Mouse (Mus musculus): ENCODE data around the gene Hist1h1e.
A peak's percentile ranks its signal among the peaks of the same experiment; 100 is the strongest.
"Not testable (repeated sequence)": the region's sequence is repeated elsewhere in the genome, so short reads cannot be mapped to it uniquely, and the experiment has no call there.

The Hist1h1e gene

DNA sequence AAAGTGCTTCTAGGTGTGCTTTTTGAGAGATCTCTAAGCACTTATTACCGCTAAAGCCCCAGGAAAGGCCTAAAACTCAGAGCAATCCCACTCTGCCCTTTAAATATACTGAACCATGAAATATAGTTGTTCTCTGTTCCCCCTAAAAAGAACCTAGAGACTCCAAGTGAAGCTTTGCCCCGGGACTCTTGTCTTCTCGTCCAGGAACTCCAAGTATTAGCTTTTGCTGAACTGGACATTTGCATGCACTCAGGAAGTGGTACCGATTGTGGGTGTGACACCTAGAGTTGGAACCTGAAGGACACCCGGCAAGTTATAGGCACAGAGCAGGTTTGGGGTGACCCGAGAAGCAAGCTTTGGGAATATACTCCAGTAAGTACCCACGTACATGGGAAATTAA lies 31.2 kb downstream of the Hist1h1e start:
- DNase-seq, result no peak

DNA sequence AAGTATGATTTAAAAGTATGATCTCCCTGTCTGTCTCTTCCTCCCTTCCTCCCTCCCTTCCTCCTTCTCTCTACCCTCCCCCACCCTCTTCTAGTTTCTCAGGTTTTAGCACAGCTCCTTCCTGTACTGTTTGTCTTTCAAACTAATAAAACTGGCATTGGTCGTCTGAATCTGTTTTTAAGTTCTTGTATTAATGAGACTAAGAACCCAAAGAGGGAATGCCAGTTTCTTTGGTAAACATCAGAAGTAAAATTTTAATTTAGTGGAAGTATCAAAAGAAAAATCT lies 35.5 kb downstream of the Hist1h1e start:
- no peak for DNase-seq

DNA sequence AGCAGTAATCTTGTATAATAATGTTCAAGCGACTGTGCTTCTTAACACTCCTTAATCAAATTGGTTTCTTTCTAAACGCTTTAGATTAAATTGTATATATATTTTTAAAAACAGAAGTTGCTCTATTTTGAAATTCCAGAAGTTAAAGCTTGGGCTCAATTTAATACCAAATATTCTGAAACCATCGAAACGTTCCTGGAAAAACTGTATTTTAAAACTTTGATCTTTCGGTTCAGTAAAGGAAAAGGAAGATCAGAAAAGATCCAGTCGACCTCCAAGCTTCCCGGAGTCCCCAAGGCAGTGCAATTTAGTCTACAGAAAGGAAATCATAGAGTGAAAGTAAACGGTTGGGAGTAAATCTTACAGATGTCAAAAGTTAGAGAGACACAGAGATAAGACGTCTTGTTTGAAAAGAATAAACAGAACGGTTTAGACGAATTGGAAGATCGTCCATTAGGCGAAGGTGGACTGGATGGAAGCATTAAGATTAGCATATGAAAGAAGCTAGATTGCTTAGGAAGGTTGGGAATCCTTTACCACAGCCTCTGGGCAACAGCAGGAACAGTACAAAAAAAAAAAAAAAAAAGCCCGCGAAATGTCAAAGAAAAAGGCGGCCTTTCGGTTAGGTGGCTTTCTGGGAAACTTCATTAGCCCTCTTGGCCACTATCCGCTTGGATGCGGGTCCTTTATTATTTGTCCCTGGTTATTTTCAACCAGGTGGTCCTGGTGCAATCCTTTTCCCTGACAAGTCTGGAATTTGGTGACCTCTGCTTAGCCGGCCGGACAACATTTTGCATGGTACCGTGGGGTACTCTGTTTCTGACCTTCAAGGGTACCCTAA lies 36.0 kb downstream of the Hist1h1e start:
- no peak for DNase-seq

DNA sequence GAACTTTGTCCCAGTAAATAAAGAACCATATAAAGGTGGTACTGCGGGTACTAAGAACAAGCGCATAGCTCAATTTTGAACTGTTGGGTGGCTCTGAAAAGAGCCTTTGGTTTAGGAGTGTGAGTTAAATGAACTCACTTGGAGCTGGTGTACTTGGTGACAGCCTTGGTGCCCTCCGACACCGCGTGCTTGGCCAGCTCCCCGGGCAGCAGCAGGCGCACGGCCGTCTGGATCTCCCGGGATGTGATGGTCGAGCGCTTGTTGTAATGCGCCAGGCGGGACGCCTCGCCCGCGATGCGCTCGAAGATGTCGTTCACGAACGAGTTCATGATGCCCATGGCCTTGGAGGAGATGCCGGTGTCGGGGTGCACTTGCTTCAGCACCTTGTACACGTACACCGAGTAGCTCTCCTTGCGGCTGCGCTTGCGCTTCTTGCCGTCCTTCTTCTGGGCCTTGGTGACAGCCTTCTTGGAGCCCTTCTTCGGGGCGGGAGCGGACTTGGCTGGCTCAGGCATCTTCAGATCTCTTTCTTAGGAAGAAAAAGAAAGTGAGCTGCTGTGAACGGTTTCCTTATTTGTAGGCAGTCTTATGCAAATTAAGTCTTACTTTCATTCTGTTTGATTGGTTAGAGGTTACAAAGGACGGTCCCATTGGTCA lies 36.8 kb downstream of the Hist1h1e start:
- DNase-seq, result peak; percentile 68

DNA sequence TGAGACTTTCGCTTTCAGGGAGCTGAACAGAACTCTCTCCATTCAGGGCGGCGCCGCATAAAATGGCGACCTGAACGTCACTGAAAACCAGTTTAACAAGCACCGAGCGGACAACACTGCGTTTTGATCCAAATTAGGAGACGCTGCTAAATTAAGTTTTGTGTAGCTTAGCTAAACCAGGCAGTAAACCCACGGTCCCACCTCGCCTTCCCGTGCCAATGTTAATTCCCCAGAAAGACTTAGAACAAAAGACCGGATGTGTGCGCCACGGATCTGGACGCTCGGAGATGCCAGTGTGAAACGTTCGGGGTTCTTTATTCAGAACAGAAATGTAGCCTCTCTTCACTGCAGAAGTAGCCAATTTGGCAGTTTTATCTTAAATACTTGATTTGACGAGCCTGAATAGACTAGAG lies 37.3 kb downstream of the Hist1h1e start:
- no peak for DNase-seq

DNA sequence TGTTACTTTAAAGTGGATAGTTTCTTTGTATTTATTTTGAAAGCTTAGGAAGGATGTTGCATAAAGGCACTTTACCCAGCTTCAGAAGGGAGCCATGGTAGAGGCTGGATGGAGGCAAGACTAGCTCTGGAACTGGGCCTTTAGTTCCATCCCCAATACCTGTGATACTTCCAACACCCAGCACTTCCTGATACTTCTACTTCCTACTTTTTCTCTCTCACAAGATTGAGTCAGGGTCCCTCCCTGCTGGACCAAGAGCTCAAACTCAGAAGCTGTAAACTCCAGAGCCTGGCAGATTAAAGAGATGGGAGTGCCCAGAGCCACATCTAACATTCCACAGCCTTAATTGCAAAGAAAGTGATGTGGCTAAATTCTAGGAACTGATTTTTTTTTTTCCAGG lies 38.0 kb downstream of the Hist1h1e start:
- no peak for DNase-seq

DNA sequence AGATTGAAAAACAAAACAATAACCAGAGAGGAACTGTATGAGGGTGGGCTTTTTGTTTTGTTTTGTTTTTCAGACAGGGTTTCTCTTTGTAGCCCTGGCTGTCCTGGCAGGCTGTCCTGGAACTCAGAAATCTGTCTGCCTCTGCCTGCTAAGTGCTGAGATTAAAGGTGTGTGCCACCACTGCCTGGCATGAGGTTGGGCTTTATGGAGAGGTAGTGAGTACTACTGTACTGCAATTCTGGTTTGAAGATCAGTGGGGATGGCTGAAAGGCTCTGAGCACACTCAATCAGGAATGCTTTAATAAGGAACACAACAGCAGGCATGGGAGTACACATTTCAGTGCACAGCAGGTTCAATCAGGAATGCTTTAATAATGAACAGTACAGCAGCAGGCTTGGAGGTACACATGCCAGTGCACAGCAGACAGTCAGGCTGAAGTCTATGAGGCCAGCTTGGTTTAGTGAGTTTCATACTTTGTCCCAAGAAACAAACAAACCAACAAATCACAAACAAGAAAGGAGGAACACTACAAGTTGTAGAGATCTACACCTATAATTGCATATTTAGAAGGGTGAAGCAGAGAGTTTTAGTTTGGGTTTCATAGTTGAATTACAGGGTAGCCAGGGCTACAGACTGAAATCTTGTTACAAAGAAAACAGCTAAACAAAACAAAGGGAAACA lies 38.8 kb downstream of the Hist1h1e start:
- DNase-seq, result no peak

DNA sequence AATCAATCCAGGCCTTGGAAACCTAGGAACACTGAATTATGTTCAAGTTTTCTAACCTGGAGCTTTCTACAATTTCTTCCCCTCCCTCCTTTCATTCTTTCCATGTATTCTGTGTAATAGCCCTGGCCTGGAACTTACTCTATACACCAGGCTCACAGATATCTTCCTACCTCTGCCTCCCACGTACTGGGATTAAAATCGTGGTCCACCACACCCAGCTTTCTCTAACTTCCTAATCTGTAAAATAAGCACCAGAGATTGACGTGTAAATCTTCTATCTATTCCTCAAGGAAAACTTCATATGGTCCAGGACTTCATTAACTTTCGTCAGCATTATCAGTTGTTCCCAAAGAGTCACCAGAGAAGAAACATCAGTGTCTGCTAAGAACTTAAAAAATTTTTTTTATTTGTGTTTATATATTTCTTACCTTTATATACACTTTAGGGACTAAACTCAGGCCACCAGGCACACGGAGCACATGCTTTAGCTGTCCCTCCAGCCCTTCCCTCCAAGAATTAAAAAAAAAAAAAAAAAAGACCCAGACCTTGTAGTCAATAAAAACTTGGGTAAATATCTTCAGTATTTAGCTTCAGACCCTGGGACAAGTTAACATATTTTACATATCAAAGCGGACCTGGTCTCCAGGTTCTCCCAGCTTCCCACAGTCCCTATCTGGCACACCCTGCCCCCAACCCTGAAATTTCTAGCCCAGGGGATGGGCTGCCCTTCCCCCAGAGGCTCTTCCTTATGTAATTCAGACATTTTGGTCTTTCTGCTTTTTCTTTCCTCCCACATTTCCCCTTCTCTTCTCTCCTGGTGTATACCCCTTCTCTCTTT lies 39.9 kb downstream of the Hist1h1e start:
- DNase-seq, result no peak

DNA sequence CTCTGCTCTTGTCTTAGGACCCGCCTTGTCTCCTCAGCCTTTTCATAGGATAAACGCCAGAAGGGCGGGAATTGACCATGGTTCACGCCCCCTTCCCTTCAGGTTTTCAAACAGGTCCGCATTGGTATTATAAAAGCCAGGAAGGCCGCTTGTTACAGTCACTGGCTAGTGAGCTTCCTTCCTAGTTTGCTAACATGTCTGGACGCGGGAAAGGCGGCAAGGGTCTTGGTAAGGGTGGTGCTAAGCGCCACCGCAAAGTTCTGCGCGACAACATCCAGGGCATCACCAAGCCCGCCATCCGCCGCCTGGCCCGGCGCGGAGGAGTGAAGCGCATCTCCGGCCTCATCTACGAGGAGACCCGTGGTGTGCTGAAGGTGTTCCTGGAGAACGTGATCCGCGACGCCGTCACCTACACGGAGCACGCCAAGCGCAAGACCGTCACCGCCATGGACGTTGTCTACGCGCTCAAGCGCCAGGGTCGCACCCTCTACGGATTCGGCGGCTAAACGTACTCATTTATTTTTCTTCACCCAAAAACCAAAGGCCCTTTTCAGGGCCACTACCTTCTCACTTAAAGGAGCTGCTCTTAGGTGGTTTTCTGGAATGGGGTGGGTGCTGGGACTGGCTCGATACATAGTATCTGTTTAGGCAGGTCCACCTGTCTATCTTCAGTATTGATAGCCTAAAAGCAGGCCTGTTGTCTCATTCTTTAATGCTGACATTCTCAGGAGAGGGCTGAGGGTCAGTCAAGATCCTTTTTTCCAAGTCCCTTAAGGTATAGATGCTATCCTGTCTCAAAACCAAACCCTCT lies 40.7 kb downstream of the Hist1h1e start, which contains the start of gene Hist1h4d:
Hist1h4d (plus strand) TSS at position 191 of the 811 bp plus-strand sequence.
- peak; percentile 96 for DNase-seq

DNA sequence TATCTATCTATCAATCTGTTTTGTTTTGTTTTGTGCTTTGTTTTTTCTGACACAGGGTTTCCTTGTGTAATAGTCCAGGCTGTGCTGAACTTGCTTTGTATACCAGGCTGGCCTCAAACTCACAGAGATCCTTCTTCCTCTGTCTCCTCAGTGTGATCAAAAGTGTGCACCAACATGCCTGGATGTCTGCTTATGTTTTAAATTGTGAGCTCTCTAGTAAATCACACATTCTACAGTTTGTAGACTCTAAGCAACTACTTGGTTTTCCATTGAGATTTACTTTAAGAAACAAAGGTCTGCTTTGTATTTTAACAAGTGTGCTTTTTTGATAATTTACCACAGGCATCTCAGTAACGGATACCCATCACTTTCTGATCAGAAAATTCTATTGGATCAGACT lies 44.5 kb downstream of the Hist1h1e start:
- no peak for DNase-seq

DNA sequence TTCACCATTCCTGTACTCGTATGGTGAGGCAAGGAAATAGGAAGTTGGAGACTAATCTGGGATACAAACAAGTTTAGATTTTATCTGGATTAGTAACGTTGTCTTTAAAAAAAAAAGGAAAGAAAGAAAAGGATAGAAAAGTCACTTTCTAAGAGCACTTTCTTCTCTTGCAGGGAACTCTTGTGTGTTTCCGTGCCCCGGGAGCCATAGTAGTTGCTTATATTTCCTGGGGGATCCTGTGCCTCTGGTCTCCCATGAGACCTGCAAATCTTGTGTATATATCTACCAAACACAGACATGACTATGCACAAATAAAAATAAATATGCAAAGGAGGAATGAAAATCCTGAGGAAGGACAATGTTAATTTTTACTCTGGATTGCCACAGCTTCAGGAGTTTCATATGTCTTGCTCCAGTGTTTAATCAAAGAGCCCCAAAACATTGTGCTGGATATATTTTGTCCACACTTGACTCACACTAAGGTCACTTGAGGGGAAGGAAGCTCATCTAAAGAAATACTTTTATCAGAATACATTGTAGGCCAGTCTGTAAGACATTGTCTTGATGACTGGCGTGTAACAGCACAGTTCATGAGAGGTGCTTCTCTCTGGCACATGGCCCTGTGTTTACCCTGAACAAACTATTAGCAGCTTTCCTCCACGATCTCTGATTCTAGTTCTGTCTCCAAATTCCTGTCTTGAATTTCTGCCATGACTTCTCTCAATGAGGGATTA lies 45.3 kb downstream of the Hist1h1e start:
- DNase-seq, result no peak

DNA sequence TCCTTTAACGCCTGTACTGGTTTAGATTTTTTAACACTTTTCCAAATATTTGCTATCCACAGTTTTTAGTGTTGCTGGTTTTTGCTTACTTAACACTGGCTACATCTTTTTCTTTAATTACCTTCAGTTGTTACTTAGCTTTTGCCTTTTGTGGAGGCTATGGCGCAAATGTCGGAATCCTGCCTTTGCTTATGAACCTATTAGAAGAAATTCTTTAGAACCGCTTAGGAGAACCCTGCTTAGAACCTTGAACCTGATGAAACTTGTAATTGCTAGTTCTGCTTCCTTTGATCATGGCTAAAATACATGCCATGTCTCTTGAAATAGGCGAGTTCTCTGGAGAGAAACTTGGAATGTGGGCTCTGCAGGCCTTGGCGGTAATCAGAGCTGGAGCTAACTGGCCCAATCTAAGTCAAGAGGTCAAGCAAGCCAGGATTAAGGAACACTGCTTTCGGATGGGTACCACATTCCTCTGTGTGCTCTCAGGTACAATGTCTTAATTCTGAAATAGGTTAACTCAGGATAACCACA lies 45.9 kb downstream of the Hist1h1e start:
- no peak for DNase-seq

DNA sequence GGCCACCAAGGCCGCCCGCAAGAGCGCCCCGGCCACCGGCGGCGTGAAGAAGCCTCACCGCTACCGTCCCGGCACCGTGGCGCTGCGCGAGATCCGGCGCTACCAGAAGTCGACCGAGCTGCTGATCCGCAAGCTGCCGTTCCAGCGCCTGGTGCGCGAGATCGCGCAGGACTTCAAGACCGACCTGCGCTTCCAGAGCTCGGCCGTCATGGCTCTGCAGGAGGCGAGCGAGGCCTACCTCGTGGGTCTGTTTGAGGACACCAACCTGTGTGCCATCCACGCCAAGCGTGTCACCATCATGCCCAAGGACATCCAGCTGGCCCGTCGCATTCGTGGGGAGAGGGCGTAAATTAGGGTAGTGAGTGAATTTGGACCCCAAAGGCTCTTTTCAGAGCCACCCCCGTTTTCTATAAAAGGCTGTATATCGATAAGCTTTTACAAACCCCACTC lies 46.5 kb downstream of the Hist1h1e start:
- DNase-seq, result not testable (repeated sequence)

DNA sequence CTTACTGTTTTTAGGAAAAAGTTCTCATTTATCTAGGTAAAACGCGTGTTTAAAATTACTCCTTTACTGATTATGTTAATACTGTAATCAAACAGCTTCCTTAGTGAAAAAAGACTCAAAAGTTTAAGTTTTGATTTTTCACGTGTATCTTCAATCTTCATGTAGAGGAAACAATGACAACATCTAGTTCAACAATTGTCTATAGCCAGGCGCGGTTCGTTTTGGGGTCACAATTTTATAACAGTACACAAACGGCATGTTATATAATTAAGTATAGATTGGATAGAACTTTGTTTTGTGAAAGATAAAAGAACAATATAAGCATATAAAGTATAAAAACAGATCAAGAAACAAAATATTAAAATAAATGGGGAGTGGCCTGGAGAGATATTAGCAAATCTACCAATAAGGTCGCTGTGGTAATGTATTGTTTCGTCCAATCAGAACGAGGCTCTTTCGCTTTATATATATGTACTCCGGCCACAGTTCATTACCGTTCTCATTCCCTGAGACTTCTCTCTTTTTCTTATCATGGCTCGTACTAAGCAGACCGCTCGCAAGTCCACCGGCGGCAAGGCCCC lies 47.0 kb downstream of the Hist1h1e start, which contains the start of gene Hist1h3d:
Hist1h3d (plus strand) TSS at position 493 of the 581 bp plus-strand sequence.
- no peak for DNase-seq

DNA sequence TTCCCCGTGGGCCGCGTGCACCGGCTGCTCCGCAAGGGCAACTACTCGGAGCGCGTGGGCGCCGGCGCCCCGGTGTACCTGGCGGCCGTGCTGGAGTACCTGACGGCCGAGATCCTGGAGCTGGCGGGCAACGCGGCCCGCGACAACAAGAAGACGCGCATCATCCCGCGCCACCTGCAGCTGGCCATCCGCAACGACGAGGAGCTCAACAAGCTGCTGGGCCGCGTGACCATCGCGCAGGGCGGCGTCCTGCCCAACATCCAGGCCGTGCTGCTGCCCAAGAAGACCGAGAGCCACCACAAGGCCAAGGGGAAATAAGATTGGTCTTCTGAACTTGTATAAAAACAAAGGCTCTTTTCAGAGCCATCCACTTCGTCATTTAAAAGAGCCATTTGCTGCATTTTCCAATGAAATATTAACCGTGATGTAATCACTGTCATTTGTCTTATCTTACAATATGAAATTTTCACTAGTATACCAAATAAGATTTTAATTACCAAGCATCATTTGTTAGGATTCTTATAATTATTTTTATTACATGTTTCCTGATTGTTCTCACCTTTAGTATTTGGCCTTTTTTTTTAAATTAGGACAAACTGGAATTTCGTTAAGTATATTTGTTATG lies 47.7 kb downstream of the Hist1h1e start:
- DNase-seq, result not testable (repeated sequence)

DNA sequence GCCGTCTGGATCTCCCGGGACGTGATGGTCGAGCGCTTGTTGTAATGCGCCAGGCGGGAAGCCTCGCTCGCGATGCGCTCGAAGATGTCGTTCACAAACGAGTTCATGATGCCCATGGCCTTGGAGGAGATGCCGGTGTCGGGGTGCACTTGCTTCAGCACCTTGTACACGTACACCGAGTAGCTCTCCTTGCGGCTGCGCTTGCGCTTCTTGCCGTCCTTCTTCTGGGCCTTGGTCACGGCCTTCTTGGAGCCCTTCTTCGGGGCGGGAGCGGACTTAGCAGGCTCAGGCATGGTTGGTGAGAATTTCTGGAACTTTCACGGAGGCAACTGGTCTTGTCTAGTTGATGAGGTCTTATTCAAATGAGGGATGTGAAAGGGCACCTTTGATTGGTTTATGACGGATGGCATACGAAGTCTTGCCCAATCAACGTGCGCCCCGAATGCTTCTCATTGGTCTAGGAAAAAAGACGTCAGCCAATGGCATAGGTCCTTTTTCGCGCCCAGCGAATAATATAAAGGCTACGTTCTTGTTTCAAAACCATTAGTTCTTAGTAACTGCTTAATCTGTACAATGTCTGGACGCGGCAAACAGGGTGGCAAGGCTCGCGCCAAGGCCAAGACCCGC lies 48.3 kb downstream of the Hist1h1e start, which contains the start of the genes Hist1h2bf and Hist1h2ad:
Hist1h2bf (minus strand) TSS at position 299 of the 627 bp plus-strand sequence.
Hist1h2ad (plus strand) TSS at position 484 of the 627 bp plus-strand sequence.
- peak; percentile 85 for DNase-seq

DNA sequence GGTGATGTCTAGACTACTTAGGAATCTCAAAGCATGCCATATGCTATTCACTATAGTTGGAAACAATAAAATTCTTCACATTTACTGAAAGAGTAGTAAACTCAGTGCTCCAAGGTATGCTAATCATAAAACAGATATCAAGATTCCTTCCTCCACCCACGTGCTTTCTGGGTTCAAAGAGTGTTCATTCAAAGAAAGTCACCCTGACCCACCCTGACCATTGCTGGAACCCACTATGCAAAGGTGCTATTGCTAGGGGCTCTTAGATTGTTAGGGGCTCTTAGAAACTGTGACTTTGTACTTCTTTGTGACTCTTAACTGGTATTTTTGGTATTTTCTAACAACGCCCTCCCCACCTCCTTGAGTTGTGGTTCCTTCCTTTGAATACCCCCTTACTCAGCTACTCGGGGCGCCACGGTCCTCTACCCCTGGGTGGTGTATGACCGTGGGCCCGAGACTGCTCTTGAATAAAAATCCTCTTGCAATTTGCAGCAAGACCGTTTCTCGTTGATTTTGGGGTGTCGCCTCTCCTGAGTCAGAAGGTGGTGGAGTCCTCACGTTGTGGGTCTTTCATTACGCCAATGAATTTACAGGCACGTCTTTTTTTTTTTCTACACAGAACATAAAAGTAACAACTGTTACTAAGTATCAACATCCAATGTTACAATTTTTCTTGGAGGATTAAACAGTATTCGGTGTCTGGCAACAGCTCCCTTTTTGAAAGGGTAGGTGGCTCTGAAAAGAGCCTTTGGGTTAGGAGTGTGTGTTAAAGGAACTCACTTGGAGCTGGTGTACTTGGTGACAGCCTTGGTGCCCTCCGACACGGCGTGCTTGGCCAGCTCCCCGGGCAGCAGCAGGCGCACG lies 49.1 kb downstream of the Hist1h1e start:
- DNase-seq, result not testable (repeated sequence)
